Mouse (Mus musculus): ENCODE results near the gene Phactr2.

The Phactr2 gene

DNA sequence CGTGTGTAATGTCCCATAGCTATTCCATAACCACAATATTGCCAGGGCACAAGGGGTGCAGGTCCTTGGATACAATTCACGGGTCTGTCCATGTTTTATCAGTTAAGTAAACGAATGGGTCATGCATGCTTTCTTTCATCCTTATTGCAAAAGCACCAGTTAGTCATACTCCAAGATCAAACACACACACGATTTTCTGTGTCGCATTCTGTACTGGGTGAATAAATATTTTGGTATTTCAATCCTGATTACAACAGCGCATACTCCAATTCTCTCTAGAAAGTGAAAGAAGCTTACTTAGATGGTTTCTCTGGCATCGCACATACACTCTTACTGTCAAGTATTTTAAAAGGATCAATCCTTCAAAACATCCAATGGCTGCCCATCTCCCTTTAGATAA is 203.9 kb downstream of the Phactr2 start:
- DNase-seq, result no peak

DNA sequence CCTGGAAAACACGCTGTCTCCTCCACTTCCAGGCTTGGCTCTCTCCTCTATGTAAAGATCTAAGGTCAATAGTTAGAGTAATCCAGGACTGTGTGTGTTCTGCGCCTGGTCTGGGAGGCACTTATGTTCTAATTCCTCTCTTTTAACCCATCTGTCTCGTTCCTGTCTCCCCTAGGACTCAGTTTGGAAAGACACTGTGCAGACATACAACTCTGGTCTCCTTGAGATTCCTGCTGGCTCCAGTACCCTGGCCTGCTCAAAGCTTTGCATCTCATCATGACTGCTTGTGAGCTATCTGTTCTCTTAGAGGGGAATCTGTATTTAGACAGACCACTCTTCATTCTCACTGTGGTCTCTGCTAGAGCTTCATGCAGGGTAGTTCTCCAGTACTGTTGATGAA is 215.0 kb downstream of the Phactr2 start:
- no peak for DNase-seq

DNA sequence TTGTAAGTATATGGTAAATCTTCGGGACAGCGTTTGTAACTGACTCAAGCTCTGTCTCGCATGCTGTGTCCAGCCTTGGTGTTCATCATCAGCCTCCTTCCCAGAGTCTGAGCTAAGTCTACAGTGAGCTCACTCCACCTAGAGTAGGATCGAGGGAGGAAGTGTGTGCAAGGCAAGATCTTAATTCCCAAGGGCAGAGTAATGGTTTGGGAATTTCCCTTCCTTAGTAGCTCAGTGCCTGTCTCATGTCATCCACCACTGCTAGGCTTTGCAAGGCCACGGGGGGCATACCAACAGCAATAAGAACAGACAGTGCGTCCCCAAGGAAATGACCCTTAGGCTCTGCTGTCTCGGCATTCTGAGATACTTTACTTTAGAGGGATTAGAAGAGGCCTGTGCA is 218.0 kb downstream of the Phactr2 start:
- no peak for DNase-seq

DNA sequence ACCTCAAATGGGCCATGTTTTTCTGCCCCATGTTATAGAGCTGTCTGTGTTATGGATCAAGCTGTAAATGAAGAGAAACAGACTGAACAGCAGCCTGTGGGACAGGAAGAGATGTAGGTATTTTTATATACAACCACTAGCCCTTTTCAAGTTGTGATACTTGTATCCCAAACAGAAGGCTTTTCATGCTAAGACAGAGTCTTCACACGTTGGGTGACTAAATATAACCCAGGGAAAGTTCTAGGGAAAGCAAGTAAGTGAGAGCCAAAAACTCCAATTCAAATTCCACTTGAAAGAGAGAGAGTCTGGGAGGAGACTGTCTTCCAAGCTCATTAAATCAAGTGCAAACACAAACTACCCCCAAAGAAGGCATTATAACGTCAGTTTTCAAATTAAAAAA is 223.9 kb downstream of the Phactr2 start:
- DNase-seq, result no peak

DNA sequence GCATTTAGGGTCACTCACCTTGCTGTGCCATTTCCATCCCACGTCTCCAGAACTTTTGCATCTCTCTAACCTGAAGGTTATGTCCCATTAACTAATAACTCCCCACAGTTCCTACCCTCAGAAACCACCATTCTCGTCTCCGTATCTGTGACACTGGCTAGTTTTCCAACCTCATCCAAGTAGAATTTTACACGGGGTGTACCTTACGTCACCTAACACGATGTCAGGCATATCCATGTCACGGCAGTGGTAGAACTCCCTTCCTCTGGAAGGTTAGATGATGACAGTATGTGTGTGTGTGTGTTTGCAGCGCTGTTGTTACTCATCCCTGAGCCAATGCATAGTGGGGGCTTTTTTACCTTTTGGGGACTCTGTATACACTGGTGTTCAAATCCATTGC is 225.1 kb downstream of the Phactr2 start:
- DNase-seq, result no peak

DNA sequence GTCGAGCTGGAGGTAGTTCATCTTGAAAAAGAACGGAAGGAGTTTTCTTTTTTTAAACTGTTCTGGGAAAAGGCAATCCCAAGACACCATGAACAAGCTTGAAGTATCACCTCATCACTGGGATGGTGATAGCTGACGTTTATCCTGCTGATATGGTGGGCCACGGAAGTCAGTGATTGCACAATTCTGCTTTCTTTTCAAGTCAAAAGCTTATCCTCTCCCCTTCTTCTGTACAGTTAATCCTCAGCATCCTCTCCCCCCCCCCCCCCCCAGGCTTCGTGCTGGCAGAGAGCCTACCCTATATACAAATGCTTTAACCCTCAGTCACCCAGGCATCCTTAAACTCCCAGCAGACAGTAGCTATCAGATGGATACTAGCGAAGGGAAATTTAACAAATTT is 228.5 kb downstream of the Phactr2 start:
- no peak for DNase-seq

DNA sequence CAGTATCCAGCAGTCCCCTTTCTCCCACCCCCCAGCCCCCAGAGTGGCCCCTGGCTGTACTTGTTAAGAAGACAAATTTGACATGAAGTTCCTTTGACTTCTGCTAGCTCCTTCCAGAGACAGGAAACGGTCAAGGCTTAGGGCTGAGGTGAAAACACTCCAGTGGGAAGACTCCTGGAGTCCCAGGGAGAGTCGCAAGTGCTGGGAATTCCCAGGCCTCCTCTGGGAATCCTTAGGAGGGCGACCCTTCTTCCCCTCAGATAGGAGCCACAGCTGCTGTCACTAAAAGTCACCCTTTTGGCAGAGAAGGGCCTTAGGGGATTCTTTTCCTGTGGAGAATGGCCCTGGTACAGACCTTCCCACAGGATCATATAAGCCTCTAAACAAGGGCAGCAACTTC is 230.0 kb downstream of the Phactr2 start:
- no peak for DNase-seq

DNA sequence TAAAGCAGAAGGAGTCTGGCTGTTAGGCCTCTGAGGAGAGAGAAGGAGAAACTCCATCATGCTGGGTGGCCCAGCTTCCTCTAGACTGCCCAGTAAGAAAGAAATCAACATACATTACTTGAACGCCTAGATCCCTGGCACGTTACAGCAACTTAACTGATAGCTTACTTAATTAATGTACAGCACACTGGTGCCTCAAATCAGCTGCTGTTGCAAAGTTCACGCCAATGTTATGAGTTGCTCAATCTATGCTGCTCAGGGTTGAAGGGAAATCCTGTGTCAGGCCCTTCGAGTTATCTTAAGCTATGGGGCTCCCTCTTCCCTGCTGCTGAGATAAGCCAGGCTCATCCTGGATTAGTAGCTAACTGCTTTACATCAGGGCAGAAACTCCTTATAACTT is 233.8 kb downstream of the Phactr2 start:
- no peak for DNase-seq

DNA sequence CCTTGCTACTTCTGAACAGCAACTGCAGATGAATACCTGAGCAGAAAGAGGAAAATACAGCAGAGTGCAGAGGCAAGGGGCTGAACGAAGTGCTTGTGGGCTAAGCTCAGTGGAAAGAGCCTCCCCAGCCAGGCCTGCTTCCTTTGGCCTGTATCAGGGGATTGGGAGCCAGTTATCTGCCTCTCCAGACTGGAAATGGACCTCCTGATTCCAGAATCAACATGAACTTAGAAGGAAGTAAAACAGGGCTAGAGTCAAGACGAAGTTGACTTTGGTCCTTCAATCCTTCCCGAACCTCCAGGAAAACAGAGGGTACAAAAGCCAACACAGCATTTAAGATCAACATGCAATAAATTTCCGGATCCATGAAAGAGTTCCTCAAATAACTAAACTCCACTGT is 236.0 kb downstream of the Phactr2 start:
- no peak for DNase-seq

DNA sequence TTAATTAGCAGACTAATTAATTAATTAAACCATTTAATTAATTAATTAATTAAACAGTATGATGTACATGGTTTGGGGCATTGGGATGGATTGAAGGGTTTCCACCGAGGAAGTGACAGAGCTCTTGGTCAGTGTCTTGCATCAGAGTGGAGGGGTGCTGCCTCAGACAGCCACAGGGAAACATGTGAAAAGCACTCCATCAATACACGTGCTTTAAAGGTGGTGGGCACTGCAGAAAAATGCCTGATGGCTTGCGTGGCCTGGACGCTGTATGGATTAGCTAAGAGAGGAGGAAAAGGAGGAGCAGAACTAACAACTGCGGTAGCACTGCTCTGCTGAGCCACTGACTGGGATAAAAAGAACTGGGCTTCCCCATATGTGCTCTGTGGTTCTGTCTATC is 237.3 kb downstream of the Phactr2 start:
- DNase-seq, result no peak

DNA sequence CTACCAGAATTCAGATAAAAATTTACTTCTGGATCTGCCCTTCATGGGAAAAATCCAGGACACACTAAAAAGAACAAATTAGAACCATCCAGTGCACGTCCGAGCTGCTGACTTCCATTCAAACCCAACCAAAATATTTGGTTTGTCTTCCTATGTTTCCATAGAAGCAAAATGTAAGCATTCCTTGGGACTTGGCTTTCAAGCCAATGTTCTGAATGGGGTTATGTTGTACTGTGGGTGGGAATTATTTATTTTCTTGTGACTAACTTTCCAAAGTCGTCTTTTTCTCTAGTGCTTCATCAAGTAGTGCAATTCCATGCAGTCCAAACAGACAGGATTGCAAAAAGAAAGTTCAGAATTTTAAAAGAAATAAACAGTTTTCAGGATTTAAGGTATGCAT is 239.7 kb downstream of the Phactr2 start:
- no peak for DNase-seq

DNA sequence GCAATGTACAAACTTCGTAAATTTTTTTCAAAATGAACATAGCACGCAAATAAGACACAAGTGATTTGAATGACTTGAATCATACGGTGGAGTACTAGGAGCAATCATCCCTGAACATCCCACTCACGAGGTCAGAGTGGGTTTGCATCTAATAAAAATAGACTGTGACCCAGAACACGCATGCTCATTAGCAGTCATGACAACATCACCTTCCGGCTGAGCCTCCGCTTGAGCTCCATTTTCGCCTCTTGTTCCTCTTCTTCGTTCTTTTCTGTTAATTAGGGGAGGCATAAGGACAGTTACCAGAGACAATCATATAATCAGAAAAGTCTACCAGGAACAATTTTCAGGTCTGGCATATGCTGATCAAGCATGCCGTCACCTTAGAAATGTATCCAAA is 240.3 kb downstream of the Phactr2 start:
- DNase-seq, result no peak

DNA sequence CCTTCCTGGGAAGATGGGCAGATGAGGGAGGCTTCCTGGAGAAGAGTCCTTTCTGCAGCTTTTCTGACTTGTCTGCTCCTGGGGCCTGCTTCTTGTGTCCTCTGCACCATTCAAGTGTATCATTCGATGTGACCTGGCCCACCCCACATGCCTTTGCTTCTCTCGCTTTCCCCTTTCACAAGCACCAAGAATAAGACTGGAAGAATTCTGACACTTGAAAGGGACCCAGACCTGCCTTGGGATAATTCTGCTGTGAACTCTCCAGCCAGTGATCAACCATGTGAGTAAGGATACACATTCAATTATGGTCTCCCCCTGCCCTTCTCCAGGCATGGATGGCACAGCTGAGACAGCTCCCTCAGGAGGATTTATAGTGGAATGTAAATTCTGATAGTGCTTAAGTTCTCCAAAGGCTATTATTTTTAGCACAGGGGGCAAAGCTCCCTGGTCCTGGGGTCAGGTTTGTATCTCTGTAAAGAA is 241.0 kb downstream of the Phactr2 start:
- no peak for DNase-seq

DNA sequence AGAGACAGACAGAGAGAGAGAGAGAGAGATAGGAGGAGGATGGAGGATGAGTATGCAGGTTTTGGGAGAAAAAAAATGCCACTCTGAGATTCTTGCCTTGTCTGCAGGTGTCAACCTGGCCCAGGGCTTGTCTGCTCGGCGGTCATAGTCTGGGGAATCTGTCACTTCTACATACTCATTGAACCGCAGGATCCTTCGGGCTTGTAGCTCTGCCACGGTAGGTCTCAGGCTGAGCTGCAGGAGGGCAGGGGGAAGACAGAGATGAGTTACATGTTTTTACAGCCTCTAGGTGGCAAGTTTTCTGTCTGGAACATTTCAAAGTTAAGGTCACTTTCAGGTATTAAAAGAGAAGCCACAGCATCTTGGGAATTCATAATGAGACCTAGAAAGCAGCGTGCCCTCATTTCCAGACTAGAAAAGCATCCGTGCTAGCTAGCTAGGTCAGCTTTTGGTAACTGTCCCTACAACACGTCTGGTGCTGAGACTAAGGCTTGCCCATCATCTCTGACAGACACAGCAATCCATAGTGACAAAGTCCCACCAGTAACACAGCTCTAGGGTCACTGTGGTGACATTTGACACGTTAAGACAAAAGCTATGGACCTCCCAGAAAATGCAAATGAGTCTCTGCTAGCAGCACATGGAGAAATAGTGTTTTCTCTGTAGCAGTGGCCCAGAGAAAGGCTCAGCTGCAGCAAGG is 241.6 kb downstream of the Phactr2 start:
- no peak for DNase-seq

DNA sequence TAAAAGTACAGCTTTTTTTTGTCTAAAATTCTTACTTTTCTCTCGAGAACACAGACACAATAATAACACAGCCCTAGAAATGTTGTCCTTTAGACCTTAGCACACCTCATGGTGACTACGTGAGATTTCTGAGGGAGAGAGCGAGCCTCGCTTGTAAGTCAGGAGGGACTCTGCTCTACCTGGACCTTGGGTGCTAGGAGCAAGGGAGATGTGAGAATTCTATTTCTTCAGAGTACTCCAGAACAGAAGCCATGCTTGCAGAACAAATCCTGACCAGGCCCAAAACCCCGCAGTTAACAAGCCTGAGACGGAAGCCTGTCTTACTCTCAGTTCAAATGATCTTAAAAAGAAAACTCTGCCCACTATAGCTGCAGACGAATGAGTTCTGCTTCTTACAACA is 243.5 kb downstream of the Phactr2 start:
- no peak for DNase-seq

DNA sequence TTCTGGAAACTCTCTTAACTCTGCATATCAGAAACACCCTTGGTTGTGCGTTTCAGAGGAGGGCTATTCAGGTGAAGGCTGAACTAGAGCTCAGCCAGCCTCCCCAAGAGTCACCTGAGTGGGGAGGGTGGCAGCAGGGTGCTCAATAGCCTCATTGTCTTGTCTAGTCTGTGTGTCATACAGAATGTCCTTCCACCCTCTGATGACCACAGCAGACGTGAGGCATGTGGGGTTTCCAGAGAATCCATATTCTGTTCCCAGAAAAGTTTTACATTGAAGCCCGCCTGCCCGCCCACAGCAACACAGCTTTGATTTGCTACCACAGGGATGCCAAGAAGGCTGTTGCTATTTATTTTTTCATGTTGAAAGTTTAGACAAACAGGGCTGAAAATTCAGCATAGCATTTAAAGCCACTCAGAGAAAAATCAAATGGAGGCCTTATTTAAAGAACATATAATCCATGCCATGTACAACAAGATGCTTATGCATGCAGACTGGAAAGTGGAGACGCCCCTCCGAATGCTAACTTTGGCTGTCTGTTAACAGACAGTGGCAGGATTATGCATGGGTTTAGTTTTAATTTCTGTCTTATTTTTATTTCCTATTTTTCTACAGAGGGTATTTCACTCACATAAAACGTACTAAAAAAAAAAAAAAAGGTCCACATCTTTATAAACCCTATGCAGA is 248.7 kb downstream of the Phactr2 start:
- DNase-seq, result no peak

DNA sequence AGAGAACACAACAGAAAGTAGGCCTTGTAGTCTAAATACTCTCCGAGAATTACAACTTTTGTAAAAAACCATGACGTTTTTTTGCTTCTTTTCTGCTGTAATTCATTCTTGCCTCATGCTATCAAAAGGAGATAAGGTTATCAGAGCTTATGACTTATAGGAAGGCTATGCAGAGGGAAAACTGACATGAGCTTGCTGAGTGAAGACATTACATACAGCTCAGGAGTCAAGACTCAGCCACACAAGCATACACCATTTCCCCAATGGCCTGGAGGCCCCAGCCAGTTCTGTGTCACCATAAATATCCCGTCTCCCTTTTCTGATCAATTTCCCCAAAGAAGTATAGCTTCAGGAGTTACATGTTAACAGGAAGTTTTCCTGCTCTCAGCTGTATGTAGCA is 252.1 kb downstream of the Phactr2 start:
- no peak for DNase-seq

DNA sequence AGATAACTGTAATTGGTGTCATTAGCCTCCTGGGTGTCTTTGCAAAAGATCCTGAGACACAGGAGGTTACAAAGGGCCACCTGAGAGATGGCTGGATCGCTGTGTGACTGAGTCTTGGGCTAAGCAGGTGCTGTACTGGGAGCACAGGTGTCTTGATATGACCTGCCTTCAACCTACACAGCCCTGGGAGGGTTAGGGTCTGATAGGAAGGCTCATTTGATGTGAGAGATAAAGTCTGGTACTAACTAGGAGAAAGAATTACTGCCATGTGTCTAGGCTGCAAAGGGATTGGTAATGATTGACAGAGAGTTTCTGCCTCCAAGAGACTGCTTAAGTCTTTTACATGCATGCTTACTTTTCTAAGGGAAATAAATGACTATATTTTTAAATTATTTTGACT is 254.2 kb downstream of the Phactr2 start:
- DNase-seq, result no peak

DNA sequence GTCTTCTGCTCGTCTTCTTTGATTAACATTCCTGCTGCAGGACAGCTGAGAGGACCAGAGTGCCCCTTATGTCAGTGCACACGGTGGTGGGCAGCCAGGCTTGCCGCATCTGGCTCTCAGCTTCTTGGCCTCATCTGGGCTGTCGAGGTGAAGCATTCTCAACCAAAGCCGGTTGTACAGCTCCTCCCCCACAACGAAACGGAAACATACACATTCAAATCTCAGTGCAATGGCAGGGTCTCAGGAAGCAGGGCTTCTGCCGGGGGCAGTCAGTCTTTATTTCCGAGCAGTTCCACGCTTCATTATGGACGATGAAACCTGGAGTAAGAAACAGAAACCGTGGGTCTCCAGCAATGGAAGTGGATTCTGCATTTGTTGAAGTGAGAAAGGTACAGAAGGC is 260.3 kb downstream of the Phactr2 start:
- DNase-seq, result no peak

DNA sequence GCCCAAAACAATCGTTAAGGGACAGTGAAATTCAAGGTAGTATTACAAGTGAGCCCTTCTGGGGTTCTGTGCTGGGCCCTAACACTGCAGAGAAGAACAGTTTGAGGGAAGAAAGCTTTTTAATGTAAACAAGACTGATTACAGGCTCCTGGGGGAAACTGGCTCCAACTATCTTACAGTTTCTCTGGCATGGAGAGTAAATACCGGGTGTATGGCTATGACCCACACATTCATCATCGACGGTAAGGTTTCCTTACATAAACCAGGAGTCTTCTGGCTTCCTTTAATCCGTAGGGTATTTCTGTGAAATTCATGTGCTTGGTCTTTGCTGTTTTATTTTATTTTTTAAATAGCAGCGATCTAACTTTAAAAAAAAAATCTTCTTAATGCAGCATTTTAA is 261.4 kb downstream of the Phactr2 start:
- DNase-seq, result no peak

DNA sequence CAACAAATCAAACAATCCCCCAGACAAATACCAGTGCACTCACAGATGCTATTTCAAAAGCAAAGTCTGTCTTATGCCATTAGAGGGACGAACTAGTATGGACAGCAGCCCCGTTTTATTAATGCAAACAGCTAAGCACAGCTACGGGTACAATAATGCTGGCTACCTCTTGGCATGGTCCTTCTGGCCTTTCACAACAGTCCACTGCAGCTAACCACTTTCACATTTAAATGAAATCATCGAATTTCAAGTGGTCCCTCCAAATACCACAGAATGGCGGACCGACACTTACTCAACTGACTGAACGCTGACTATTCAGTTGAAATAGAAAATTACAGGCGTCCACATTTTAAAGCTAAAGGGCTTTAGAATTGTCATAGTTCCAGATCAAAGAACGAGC is 261.9 kb downstream of the Phactr2 start:
- DNase-seq, result no peak

DNA sequence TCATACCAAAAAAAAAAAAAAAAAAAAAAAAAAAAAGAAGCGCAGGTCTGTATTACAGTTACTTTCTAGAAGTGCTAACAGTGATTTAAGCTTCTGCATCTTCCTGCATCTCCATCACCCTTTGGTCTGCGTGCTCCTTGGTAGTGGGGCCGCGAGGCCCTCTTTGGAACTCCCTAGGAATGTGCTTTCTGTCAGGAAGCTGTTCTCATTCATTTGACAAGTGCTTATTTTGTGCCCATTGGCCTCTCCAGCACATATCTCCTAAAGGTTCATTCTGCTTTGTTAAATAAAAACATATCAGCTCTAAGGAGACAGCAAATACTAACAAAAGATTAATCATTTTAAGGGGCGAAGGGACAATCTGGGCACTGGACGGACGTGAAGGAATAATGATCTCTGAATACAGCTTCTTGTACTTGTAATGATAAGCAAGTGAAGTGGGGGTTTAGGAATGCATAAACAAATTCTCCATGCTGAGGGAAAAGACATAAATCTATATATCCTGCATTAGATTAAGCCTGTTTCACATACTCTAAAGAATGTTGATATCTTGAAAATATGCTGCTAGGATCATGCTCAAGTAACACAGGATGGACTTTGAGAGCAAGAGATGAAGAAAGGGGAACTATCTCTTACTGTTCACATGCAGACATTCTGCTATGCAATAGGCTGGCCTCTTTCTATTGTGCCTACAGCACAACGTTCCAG is 264.1 kb downstream of the Phactr2 start:
- no peak for DNase-seq

DNA sequence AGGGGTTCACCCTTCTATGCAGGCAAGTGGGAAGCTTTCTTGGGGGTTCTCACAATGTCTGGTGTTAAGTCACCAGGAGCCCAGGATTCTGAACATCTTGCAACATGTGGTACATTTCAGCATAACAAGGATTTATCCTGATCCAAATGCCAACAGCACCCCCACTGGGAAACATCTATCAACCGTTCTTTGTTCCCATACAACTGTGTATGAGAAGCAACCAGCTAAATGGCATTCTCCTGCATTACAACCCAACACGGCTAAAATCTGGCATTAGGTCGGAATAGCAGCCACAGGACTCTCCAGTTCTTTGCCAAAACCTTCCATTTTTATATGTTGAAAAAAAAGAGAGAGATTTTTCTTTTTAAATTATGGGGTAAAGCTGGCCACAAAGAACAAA is 264.7 kb downstream of the Phactr2 start:
- DNase-seq, result no peak

DNA sequence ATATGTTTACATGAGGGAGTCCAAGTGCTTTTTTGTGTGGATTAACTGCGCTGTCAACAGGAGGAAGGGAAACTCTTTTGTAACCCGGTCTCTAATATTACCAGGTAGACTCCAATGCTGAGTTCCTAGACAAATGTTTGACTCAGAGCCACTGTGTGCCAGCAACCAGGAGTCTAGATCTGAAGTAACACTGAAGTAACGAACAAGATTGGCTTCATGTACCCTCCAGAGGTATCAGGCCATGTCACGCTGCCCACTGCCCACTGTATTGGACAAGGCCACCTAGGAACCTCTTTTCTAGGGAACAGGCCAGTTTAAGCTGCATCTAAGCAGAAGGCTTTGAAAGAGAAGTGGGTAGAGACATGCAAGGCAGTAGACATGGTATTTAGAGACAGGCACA is 265.2 kb downstream of the Phactr2 start:
- DNase-seq, result no peak

Data from thymus, postnatal 36 days (tissue).